Mouse (Mus musculus) midbrain, embryonic 12.5 days (tissue): ENCODE measurements around the gene Ttc6. TPM values are rescaled to one million over a fixed set of nuclear protein-coding genes. Genes with fewer than 3 reads are reported as not detected.

ENCODE experiments used
- ATAC-seq: fragments of 200-750 bp; cut with Nextera tagmentation; 2 replicates; pipeline ENCODE4 v1.8.0; 2017; ENCODE audit warnings: low read depth, moderate TSS enrichment, moderate library complexity; ENCODE audit not compliant: low FRiP score
- H3K27ac ChIP-seq: fragments of 300-500 bp; sonication (generic); replicated peaks from 2 replicates; pipeline ENCODE4 v1.5.1; 2016; ENCODE audit warnings: mild to moderate bottlenecking
- H3K27me3 ChIP-seq: fragments of 300-500 bp; sonication (generic); 2 replicates; pipeline ENCODE4 v1.6.1; 2016; ENCODE audit warnings: mild to moderate bottlenecking
- H3K36me3 ChIP-seq: fragments of 300-500 bp; sonication (generic); 2 replicates; pipeline ENCODE4 v1.6.1; 2016
- H3K4me1 ChIP-seq: fragments of 300-500 bp; sonication (generic); 2 replicates; pipeline ENCODE4 v1.6.1; 2016
- H3K4me2 ChIP-seq: fragments of 300-500 bp; sonication (generic); replicated peaks from 2 replicates; pipeline ENCODE4 v1.6.1; 2016; ENCODE audit warnings: mild to moderate bottlenecking, moderate library complexity
- H3K4me3 ChIP-seq: fragments of 300-500 bp; sonication (generic); 2 replicates; pipeline ENCODE4 v1.5.1; 2016; ENCODE audit warnings: mild to moderate bottlenecking
- H3K9ac ChIP-seq: fragments of 300-500 bp; sonication (generic); replicated peaks from 2 replicates; pipeline ENCODE4 v1.6.1; 2016; ENCODE audit warnings: mild to moderate bottlenecking, moderate library complexity
- H3K9me3 ChIP-seq: fragments of 300-500 bp; sonication (generic); 2 replicates; pipeline ENCODE4 v1.6.1; 2016; ENCODE audit warnings: mild to moderate bottlenecking
- WGBS: fragments of 180-500 bp; shearing (Covaris S2); methylation state at CpG from one replicate; pipeline ENCODE4 v1.1.7; 2016; 5-methylcytosine and 5-hydroxymethylcytosine counted together
- polyA plus RNA-seq: library from polyadenylated mRNA; unstranded; fragments of >200 nt; fragmentation: Nextera tagmentation; extraction: Ambion mirVana; gene quantifications from 2 replicates; pipeline ENCODE4 v1.2.1, GENCODE M21; 2016

Ttc6 gene
- polyA plus RNA-seq = 2.0 and 3.6 TPM in 2 replicates

DNA sequence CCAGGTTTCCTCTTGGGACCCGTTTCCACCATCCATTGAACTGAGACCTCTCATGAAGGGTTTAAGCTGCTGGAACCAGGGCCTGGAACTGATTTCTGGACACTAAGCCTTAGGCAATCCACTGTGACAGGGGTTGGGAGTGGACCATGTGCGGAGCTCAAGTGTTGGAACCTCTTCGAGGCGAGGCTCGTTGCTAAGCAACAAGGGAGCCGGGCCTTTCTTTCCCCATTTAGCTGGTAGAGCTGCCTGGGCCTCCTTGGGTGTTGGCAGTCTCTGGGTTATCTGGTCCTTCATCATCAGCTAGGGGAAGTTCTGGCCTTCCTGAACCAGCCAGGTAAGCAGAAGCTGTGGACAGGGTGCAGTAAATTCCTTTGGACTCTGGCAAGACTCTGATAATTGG is at the start of gene Ttc6:
Gene Ttc6 (plus strand): TSS at position 205 of the 400 bp plus-strand sequence.
- H3K9me3 ChIP-seq = no peaks in the 10 kb centered on the region
- no peak within 1 kb of the TSS for H3K9ac ChIP-seq
- H3K4me2 ChIP-seq = no peak within 1 kb of the TSS
- no peak within 1 kb of the TSS for H3K27ac ChIP-seq
- no peak within 1 kb of the TSS for H3K4me3 ChIP-seq
- H3K36me3 ChIP-seq = no peaks in the 10 kb centered on the region
- 73% methylated on average over 6 of the region's 6 CpGs for WGBS
- H3K27me3 ChIP-seq = no peaks in the 10 kb centered on the region
- H3K4me1 ChIP-seq = no peaks in the 10 kb centered on the region
- no peak for ATAC-seq

DNA sequence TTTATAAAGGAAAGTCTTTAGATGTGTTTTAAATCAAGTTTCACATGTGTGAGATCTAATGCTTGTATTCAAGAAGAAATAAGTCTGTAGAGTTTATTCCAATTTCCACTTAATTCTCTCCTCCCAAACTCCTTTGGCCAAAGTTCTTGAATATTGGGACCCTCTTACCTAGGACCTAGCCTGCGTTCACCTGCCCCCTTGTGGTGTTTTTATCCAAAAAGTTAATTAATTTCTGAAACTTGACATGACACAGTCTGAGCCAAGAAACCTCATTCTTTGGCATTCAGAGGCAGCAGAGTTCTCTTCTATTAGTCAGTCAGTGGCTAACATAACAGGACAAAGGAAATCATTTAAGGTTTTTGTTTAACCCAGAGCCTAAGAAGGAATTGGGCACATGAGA is 49.4 kb upstream of the Ttc6 start:
- WGBS = 49% methylated on average over 1 of the region's 1 CpGs
- no peaks in the 10 kb centered on the region for H3K36me3 ChIP-seq
- H3K4me3 ChIP-seq = no peak overlapping the region
- no peak overlapping the region for H3K4me2 ChIP-seq
- H3K9me3 ChIP-seq = no peaks in the 10 kb centered on the region
- H3K9ac ChIP-seq = no peak overlapping the region
- no peak overlapping the region for H3K27ac ChIP-seq
- H3K27me3 ChIP-seq = peaks cover 7% of the 10 kb centered on the region; the same call in 1 of the 2 replicates
- H3K4me1 ChIP-seq = no peaks in the 10 kb centered on the region
- ATAC-seq = no peak

- Histone ChIP-seq H3K4me1 (no peaks in the 10 kb centered on the region), H3K4me3 (no peak overlapping the region), H3K9me3 (no peaks in the 10 kb centered on the region), H3K4me2 (no peak overlapping the region), H3K27me3 (peaks cover 15% of the 10 kb centered on the region; the same call in 1 of the 2 replicates), H3K36me3 (no peaks in the 10 kb centered on the region), H3K27ac (no peak overlapping the region), H3K9ac (no peak overlapping the region)
- 42% methylated on average over 12 of the region's 12 CpGs for WGBS
- no peak for ATAC-seq
These were observed 48.1 kb upstream of the Ttc6 start for GRCm38 (mm10) chr12:57515702-57516377.

DNA sequence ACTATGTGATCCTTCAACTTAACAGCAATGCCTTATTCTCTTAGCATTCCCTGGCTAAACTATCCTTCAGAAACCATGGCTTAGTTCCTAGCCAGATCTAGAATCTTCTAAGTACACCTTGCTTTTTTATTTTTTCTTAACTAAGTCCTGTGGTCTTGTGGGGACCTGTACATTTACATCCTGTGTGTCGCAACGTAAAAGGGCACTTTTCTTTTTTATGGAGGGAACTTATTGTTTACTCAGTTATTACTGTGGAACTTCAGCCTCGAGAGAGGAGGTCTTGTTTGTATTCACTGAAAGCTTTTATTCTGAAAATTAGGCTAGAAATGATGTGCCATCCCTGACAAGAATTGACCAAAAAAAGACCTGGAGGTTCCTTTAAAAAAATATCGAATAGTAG is 35.6 kb upstream of the Ttc6 start:
- H3K4me2 ChIP-seq = no peak overlapping the region
- no peaks in the 10 kb centered on the region for H3K36me3 ChIP-seq
- ATAC-seq = no peak
- no peaks in the 10 kb centered on the region for H3K9me3 ChIP-seq
- H3K4me1 ChIP-seq = peaks cover 6% of the 10 kb centered on the region; the same call in 1 of the 2 replicates
- H3K27ac ChIP-seq = no peak overlapping the region
- WGBS = 83% methylated on average over 4 of the region's 4 CpGs
- no peak overlapping the region for H3K4me3 ChIP-seq
- H3K27me3 ChIP-seq = peaks cover 74% of the 10 kb centered on the region
- no peak overlapping the region for H3K9ac ChIP-seq

DNA sequence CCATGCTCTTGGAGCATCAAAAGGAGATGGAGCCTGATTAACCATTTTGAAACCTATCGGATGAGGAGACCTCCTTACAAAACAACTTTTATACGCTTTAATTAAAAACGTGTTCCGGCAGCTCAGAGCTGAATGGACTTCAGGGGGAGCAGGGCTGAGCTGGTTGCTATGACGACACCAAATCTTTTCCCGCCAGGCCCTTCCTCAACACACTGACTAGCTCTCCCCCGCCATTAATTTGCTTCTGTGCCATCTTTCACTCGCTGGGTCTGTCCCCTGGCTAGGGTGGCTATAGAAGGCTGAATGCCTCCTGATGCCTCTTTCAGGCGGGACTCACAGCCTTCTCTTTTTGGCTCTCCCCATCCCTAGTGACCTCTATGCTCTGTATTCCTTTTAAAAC is 33.4 kb upstream of the Ttc6 start:
- peak; percentile 72 for ATAC-seq
- Histone ChIP-seq H3K36me3 (no peaks in the 10 kb centered on the region), H3K9ac (no peak overlapping the region), H3K4me3 (no peak overlapping the region), H3K27ac (no peak overlapping the region), H3K27me3 (peaks cover 86% of the 10 kb centered on the region), H3K4me2 (no peak overlapping the region), H3K4me1 (peaks cover 18% of the 10 kb centered on the region), H3K9me3 (no peaks in the 10 kb centered on the region)
- WGBS = 3% methylated on average over 9 of the region's 9 CpGs

- peaks cover 84% of the 10 kb centered on the region for H3K27me3 ChIP-seq
- H3K27ac ChIP-seq = peak overlapping the region; percentile 82
- WGBS = 0% methylated on average over 4 of the region's 6 CpGs
- H3K9me3 ChIP-seq = no peaks in the 10 kb centered on the region
- peak overlapping the region; percentile 28; the same call in 1 of the 2 replicates for H3K4me3 ChIP-seq
- H3K4me1 ChIP-seq = peaks cover 31% of the 10 kb centered on the region
- H3K9ac ChIP-seq = peak overlapping the region; percentile 28; the same call in 1 of the 2 replicates
- peak overlapping the region; percentile 55 for H3K4me2 ChIP-seq
- no peak; the same call in 1 of the 2 replicates for ATAC-seq
- no peaks in the 10 kb centered on the region for H3K36me3 ChIP-seq
These were observed 29.4 kb upstream of the Ttc6 start for GRCm38 (mm10) chr12:57534517-57534878.

DNA sequence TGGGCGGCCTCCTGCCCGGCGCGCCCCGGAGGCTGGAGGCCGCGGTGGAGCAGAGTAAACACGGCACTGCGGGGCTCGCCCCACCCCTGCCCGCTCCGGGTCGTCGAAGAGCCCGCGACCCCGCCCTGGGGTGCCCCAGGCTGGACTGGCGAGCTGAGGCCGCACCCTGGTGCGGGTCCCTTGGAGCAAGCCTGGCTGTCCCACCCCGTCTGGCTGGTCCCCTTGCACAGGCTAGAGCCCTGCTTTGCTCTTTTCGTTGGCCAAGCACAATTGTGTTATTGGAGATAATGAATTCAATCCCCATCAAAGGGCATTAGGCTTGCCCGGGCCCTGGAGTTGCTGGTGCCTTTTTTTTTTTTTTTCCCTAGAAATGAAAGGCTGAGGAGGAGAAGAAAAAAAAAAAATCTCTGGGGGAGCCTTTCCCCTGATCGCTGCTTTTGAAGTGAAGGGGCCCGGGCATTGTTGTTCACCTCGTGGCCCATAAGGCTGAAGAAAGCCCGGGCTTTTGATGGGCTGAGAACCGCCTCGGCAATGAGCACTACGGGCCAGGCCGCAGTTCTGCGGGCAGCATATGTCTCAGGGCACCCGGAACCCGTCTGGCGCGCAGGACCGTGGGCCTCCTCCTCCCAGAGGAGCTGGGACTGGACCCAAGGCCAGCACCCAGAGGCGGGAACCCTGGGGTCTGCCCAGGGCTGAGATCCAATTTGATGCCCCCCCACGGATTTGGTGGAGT is 28.9 kb upstream of the Ttc6 start:
- WGBS = under 1% methylated on average over 23 of the region's 39 CpGs
- peak overlapping the region; percentile 28; the same call in 1 of the 2 replicates for H3K9ac ChIP-seq

DNA sequence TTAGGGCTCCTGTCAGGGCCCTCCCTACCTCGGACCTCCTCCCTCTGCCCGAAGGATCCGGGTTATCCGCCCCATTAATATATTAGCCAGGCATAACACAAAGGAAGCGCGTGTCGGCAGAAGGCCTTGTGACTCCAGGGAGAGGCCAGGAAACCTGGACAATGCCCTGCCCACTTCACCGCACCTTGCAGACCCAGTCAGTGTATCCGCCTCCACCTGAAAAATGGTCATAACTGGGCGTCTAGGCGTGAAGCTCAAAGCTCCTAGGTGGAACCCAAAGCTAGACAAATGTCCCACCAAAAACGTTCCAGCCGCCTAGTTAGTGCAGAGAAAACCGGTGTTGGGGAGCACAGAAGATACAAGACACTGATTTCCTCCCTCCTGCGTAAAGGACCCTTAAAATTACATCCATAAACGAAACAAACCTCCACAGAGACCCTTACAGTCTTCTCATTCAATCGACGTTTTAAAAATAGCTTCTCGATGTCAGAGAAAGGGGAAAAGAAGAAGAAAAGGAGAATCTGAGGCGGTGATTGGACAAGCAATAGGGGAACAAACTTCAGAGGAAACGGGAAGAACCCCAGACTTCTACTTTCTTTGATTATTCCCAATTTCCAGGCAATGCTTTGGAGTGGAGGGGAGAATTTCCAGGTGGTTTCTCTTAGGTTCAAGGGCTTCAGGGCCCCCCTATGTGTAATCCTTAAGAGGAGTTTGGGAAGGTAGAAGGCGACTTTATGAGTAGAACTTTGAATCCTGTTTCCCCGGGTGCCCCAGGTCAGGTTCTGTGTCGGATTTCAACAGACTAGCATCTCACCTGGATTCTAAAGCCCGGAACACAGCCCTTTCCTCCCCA is 27.6 kb upstream of the Ttc6 start:
- WGBS = 2% methylated on average over 25 of the region's 25 CpGs
- H3K27me3 ChIP-seq = peaks cover 83% of the 10 kb centered on the region
- ATAC-seq = no peak
- no peak overlapping the region for H3K4me3 ChIP-seq
- no peak overlapping the region for H3K9ac ChIP-seq
- peak overlapping the region; percentile 82 for H3K27ac ChIP-seq
- H3K36me3 ChIP-seq = no peaks in the 10 kb centered on the region
- peaks cover 25% of the 10 kb centered on the region for H3K4me1 ChIP-seq
- H3K9me3 ChIP-seq = no peaks in the 10 kb centered on the region
- H3K4me2 ChIP-seq = peak overlapping the region; percentile 9; the same call in 1 of the 2 replicates

More for the DNA sequence above, 28.9 kb upstream of the Ttc6 start:
- ATAC-seq = peak; percentile 83
- Histone ChIP-seq H3K27me3 (peaks cover 88% of the 10 kb centered on the region), H3K4me1 (peaks cover 31% of the 10 kb centered on the region), H3K4me3 (peak overlapping the region; percentile 28), H3K4me2 (peak overlapping the region; percentile 55), H3K27ac (peak overlapping the region; percentile 82), H3K36me3 (no peaks in the 10 kb centered on the region), H3K9me3 (no peaks in the 10 kb centered on the region)

GRCm38 (mm10) chr12:57536909-57537670 is 26.8 kb upstream of the Ttc6 start:
- H3K4me3 ChIP-seq = no peak overlapping the region
- H3K9me3 ChIP-seq = no peaks in the 10 kb centered on the region
- H3K4me1 ChIP-seq = peaks cover 27% of the 10 kb centered on the region
- 3% methylated on average over 11 of the region's 11 CpGs for WGBS
- ATAC-seq = no peak
- peak overlapping the region; percentile 9; the same call in 1 of the 2 replicates for H3K4me2 ChIP-seq
- H3K9ac ChIP-seq = no peak overlapping the region
- H3K36me3 ChIP-seq = no peaks in the 10 kb centered on the region
- no peak overlapping the region for H3K27ac ChIP-seq
- peaks cover 82% of the 10 kb centered on the region for H3K27me3 ChIP-seq

DNA sequence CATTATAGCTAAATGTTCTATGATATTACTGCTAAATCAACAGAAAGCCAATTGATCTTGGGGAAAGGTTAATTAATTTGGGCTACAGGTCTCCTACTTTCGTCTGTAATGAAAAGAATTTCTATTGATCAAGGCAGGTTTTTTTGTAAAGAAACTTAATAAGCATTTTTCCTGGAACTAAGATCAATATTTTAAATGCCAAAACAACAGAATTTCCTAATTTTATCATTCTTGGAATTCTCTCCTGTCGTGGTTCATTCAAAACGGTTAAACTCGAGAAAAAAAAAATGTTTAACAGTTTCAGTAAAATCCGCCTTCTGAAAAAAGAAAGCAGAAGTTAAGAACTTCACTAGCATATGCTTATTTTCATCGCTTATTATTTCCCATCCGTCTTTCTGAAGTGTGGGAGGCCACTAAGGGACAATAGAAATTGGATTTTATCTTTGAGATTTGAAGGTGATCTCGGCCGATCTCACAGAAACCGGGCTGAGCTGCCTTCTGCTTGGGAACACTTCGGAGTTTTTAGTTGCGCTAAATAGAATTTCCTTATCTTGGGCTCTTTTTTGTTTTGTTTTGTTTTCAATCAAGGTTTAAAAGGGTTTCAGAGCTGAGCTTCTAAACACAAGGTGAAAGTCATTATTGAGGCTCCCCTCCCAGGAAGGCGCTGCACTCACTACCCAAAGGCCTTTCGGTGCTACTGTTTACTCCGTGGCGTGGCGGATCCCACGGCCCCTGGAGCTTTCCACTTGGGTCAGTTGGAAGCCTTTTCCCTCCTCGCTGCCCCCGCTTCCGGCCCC is 25.9 kb upstream of the Ttc6 start:
- peaks cover 33% of the 10 kb centered on the region for H3K4me1 ChIP-seq
- H3K36me3 ChIP-seq = no peaks in the 10 kb centered on the region
- H3K27ac ChIP-seq = peak overlapping the region; percentile 78; the same call in 1 of the 2 replicates
- peaks cover 82% of the 10 kb centered on the region for H3K27me3 ChIP-seq
- H3K9me3 ChIP-seq = no peaks in the 10 kb centered on the region
- WGBS = 1% methylated on average over 21 of the region's 21 CpGs
- peak overlapping the region; percentile 31 for H3K9ac ChIP-seq
- ATAC-seq = no peak
- H3K4me2 ChIP-seq = peak overlapping the region; percentile 51
- peak overlapping the region; percentile 33 for H3K4me3 ChIP-seq
